Mouse (Mus musculus): ENCODE data around the gene Uri1. TPM values are rescaled to one million over a fixed set of nuclear protein-coding genes. Genes with fewer than 3 reads are reported as not detected.

Gene Uri1
- polyA plus RNA-seq, 1 experiment from 2014 or later, result 40.5 TPM

GRCm38 (mm10) chr7:37911114-37911801, 112.1 kb downstream of the Uri1 start:
- H3K36me3 ChIP-seq, result no peaks in the 10 kb centered on the region
- H3K9me3 ChIP-seq, result no peaks in the 10 kb centered on the region
- H3K9ac ChIP-seq, result no peak overlapping the region
- peak overlapping the region; percentile 54; the same call in 1 of the 2 replicates for H3K27ac ChIP-seq
- H3K4me2 ChIP-seq, result no peak overlapping the region
- no peak overlapping the region for H3K4me3 ChIP-seq (replicated peaks)
- 24% methylated on average over 5 of the region's 5 CpGs for WGBS
- peak; percentile 10; the same call in 1 of the 2 replicates for ATAC-seq (ENCODE audit: insufficient read depth, low FRiP score, low read depth)
- H3K27me3 ChIP-seq (replicated peaks), result no peaks in the 10 kb centered on the region
- H3K4me1 ChIP-seq, result peaks cover 6% of the 10 kb centered on the region

GRCm38 (mm10) chr7:37910161-37910560, 113.2 kb downstream of the Uri1 start:
- H3K9ac ChIP-seq, result no peak overlapping the region
- no peak overlapping the region for H3K4me2 ChIP-seq
- H3K27me3 ChIP-seq (replicated peaks), result no peaks in the 10 kb centered on the region
- no peaks in the 10 kb centered on the region for H3K9me3 ChIP-seq
- no peak overlapping the region for H3K27ac ChIP-seq
- H3K36me3 ChIP-seq, result no peaks in the 10 kb centered on the region
- peaks cover 6% of the 10 kb centered on the region for H3K4me1 ChIP-seq
- 81% methylated on average over 9 of the region's 9 CpGs for WGBS
- ATAC-seq (ENCODE audit: insufficient read depth, low FRiP score, low read depth), result no peak
- no peak overlapping the region for H3K4me3 ChIP-seq (replicated peaks)

Other genes starting within 250 kb of the Uri1 start
- 12.8 and 14.0 TPM in 2 replicates for gene Zfp536, start 249.9 kb downstream of the Uri1 start, polyA plus RNA-seq (2015; fragmentation: Nextera tagmentation; extraction: Ambion mirVana)
- gene Ccne1, start 84.0 kb upstream of the Uri1 start, polyA plus RNA-seq (2015; fragmentation: Nextera tagmentation; extraction: Ambion mirVana), result 57.0 and 58.6 TPM in 2 replicates
- gene 1600014C10Rik, start 159.7 kb upstream of the Uri1 start, polyA plus RNA-seq (2015; fragmentation: Nextera tagmentation; extraction: Ambion mirVana), result 13.6 and 14.9 TPM in 2 replicates
- 3.2 TPM in 2 replicates for gene Plekhf1, start 204.5 kb upstream of the Uri1 start, polyA plus RNA-seq (2015; fragmentation: Nextera tagmentation; extraction: Ambion mirVana)
- gene Pop4, start 247.9 kb upstream of the Uri1 start, polyA plus RNA-seq (2015; fragmentation: Nextera tagmentation; extraction: Ambion mirVana), result 38.0 and 48.0 TPM in 2 replicates